Mouse (Mus musculus) gonadal fat pad, adult 2 months (tissue): ENCODE results near the gene Hic1. TPM values are rescaled to one million over a fixed set of nuclear protein-coding genes. Genes with fewer than 3 reads are reported as not detected.

Source experiments
- DNase-seq: peaks from one replicate; pipeline ENCODE4 v3.0.0-alpha.2; 2012; ENCODE audit warnings: low read depth
- polyA plus RNA-seq: library from polyadenylated mRNA; depleted of rRNA; stranded (reverse); fragments of >200 nt; gene quantifications from 2 replicates; pipeline ENCODE4 v1.2.3, GENCODE M21; 2012; rRNA removed

The Hic1 gene
- polyA plus RNA-seq, 1 experiment: 16.8 TPM

DNA sequence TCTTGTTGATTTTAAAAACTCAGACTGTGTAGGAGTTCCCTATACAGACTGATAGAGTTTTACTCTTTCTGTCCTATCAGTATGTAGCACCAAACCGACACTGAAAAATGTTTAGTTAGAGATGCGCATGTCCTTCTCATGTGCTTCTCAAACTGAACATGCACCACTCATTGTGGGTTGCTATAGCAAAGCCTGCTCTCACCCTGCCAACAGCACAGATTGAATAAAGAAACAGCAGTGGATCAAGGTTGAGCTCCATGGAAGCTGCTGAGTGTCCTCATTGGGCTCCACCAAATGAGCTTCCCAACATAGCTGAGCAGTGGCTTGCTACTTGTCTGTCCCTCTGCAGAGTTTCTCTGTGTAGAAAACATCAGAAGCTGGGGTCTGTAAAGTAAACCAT, 51.2 kb downstream of the Hic1 start:
- no peak for DNase-seq

DNA sequence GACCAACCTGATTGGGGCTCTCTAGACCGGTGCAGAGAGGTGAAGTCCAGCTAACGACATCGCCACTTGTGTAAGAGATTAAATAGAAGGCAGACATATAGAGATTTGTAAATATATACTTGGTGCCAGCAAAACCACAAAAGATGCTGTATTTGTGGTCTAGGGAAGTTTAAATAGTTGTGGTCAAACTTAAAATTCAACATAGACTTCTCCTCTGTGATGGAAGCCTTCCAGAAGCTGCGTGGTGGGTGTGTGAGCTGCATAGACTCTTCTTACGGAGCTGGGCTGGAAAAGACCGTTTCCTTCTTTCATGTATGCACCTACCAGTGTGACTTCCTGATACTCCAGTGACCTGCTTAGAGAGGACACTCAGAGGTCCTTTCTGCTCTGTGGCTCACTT, 52.9 kb downstream of the Hic1 start:
- no peak for DNase-seq

Other genes with a start within 250 kb of the Hic1 start
- gene Smg6, start 243.7 kb downstream of the Hic1 start, polyA plus RNA-seq: 29.3 and 35.1 TPM in 2 replicates
- 18.4 and 19.6 TPM in 2 replicates for gene Srr, start 243.6 kb downstream of the Hic1 start, polyA plus RNA-seq
- 20.8 and 22.0 TPM in 2 replicates for gene Ovca2, start 9.3 kb upstream of the Hic1 start, polyA plus RNA-seq
- 30.2 and 42.4 TPM in 2 replicates for gene Dph1, start 21.7 kb upstream of the Hic1 start, polyA plus RNA-seq
- gene Rtn4rl1, start 24.3 kb upstream of the Hic1 start, polyA plus RNA-seq: 18.3 and 27.8 TPM in 2 replicates
- gene Rpa1, start 178.8 kb upstream of the Hic1 start, polyA plus RNA-seq: 17.9 and 21.6 TPM in 2 replicates
- gene Smyd4, start 178.9 kb upstream of the Hic1 start, polyA plus RNA-seq: 5.1 TPM in 2 replicates